Mouse (Mus musculus): Measurements from ENCODE around the gene 1600002K03Rik.

The 1600002K03Rik gene

GRCm38 (mm10) chr10:80172527-80173292 is at the start of gene 1600002K03Rik:
TSS of gene 1600002K03Rik (plus strand) at chr10:80172944.
- DNase-seq, result peak; percentile 87 to 93

DNA sequence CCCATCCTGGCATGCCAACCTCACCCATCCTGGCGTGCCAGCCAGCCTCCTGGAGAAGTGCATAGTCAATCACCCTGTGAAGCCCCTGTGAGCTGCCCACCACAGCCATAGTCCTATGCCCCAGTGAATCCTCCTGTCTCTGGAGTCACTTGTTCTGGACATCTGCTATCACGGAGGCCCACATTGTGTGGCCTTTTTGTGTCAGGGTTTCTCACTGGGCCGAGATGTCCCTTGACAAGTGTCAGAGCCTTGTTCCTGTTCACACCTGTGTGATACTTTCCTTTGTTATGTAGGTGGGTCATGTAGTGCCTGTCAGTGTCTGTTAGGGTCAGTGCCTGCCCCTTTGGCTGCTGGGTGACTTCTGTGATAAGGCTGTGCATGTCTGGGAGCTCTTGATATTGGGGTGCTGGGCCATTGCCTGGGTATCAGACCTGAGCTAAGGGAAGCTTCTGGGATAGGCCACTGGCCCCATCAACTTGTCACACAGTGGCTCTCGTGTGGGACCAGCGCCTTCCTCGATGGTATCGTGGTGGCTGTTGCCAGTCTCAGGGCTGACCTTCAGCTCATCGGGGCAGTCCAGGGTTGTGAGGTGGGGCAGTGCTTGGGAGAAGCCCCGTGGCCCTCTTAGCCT is 48.7 kb upstream of the 1600002K03Rik start:
- no peak for DNase-seq

- DNase-seq, result no peak
Measured at GRCm38 (mm10) chr10:80127920-80128319, 44.8 kb upstream of the 1600002K03Rik start.

DNA sequence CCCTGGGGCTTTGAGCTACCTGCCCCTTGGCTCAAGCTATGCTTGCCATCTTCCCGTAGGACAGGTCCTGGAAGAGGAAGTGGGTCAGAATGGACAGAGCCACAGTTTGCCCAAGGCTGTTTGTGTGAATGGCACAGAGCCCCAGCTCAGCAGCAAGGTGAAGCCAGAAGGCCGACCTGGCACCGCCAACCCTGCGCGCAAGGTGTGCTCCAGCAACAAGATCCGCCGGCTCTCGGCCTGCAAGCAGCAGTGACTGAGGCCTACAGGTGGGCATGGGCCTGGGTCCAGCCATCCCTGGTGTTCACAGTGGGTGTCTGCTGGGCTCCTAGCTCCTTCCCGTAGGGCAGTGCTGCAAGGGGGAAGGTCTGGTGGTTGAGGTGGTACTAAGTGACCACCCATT is 42.9 kb upstream of the 1600002K03Rik start:
- no peak for DNase-seq

GRCm38 (mm10) chr10:80130403-80131031 is 42.2 kb upstream of the 1600002K03Rik start:
- DNase-seq, result peak; percentile 50 to 70

DNA sequence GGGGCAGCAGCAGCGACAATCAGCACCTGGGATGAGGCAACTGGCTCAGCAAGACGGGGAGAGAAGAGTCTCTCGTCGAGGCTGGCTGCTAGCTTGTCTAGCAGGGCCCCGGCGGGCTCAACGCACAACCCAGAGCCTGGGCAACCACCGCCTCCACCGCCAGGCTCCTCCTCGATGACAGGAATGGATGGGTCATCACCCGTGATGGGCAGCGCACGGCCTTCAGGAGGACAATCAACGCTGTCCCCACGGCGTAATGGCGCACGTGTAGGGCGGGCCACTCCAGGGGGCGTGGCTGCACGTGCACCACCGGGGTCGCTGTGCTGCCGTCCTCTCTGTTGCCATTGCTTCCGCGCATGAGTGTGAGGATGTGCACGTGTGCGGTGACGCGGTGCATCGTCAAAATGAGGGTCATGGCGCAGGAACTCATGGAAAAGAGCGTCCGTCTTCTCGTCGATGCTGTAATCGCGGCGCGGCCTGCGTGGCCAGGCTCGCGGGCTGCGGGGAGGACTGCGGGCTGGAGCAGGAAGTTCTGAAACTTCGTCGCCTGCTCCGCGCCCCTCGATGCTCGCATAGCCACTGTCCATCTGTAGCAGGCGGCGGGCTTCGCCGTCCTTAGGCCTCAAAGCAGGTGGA is 41.3 kb upstream of the 1600002K03Rik start:
- peak; percentile 59 to 72 for DNase-seq

GRCm38 (mm10) chr10:80131952-80132350 is 40.8 kb upstream of the 1600002K03Rik start:
- DNase-seq, result peak; percentile 52 to 69

DNA sequence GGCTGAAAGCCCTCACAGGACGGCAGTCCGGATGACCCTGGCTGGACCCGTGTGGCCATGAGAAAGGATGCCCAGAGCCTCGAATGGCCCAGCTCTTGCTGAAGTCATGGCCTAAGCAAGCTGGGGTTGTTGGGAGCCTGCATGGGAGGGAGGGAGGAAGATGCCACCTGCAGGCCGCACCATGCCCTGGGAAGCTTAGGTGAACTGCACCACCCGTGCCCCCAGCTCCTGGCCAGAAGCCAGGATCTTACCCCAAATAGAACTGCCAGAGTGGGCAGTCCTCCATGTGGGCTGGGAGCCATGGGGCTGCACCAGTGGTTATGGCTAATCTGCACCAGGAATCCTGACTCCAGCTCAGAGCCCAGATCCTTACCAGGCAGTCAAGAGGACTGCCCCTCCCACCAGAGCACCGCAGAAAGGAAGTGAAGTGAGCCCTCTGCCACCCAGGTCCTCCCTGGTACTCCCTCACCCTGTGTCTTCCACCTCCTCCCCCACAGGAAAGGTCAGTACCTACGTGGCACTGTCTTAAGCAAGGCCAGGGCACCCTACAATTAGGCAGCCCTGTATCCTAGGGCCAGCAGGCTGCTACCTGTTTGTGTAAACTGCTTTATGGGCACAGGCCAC is 39.4 kb upstream of the 1600002K03Rik start:
- peak in 1 of 2 experiments; percentile 54 for DNase-seq

DNA sequence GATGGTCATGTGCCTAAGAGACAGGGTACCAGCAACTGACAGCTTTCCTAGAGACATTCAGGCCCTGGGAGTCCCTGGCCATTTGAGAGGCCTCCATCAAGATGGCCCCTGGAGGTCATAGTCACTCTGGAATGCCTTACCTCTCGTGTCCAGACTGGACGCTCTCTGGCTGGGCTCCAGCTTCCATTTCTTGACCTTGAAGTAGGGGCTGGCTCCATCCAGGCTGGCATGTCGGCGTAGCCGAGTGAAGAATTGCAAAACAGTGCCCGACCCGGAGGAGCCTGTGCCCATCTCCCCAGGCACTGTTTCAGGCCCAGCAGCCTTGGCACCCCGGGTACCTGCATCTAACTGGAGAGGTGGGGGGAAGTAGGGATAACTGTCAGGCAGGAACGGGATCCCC is 38.3 kb upstream of the 1600002K03Rik start:
- no peak for DNase-seq

GRCm38 (mm10) chr10:80135161-80135560 is 37.6 kb upstream of the 1600002K03Rik start:
- DNase-seq, result no peak

DNA sequence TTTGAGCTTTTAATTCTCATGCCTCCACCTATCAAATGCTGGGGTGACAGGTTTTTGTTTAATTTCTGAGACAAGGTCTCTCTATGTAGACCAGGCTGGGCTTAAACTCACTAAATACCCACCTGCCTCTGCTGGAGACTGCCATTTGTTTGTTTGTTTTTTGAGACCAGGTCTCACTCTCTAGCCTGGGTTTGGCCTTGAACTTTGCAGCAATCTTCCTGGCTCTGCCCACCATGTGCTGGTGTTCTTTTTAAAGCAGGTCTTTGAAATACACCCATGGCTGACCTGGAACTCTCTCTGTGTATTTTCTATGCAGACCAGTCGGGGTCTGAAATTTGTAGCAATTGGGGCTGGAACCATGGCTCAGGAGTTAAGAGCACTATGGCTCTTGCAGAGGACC is 37.1 kb upstream of the 1600002K03Rik start:
- DNase-seq, result no peak

DNA sequence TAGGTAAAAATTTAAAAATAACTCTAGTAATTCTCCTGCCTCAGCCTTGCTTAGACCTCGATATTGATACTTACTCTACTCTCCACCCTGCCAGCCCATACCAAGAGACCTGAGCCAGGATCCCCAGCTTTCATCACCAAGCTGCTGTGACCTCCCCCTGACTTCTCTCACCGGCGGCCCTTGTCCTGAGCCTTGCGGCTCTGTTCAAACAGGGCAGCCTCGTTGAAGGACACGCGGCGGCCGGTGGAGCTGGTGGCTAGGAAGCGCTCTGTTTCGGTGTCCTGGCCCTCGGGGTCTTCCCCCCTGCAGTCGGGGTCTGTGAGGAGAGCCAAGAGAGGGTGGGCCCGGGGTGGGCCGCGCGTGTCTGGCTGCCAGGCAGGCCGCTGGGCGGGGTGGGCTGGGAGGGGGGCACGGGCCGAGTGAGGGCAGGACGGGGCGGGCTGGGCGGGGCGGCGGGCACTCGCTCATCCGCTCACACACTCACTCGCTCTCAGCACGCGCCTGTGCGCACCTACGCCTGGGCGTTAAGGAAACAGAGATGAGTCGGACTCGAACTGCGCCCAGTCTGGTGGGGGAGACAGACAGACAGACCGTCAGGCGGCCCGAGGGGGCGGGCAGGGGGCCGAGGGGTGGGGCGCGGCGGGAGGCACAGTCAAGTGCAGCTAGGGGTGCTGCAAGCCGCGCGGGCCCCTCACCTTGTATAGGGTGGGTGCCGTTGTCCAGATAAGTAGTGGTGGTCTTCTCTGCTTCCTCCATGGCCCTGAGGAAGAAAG is 36.4 kb upstream of the 1600002K03Rik start:
- peak in 1 of 2 experiments; percentile 38 for DNase-seq

DNA sequence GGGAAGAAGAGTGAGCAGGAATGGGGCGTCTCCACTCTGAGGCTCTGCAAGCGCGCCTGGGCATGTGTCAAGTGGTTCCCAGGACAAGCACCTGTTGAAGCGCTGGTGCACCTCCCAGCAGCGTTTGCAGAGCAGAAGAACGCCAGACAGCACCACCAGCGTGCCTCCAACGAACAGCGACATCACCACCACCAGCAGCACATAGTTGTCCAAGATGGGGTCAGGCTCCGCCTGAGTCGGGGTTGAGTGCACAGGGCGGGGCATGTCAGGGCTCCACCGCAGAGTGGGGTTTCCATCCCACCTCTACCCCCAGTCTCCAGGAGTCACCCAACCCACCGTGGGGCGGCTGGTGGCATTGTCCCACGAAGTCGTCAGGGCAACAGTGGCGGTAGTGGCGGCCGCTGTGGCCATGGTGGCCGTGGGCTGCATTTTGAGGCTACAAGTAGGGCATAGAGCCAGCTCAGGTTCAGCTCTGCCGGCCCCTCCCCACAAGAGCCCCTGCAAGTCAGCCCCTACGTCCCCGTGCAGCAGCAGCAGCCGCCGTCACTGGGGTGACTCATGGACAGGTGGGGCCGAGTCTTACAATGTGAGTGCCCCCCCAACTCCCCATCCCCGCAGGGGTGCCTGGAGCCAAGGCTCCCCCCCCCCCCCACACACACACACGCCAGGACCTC is 35.7 kb upstream of the 1600002K03Rik start:
- peak; percentile 53 to 68 for DNase-seq

DNA sequence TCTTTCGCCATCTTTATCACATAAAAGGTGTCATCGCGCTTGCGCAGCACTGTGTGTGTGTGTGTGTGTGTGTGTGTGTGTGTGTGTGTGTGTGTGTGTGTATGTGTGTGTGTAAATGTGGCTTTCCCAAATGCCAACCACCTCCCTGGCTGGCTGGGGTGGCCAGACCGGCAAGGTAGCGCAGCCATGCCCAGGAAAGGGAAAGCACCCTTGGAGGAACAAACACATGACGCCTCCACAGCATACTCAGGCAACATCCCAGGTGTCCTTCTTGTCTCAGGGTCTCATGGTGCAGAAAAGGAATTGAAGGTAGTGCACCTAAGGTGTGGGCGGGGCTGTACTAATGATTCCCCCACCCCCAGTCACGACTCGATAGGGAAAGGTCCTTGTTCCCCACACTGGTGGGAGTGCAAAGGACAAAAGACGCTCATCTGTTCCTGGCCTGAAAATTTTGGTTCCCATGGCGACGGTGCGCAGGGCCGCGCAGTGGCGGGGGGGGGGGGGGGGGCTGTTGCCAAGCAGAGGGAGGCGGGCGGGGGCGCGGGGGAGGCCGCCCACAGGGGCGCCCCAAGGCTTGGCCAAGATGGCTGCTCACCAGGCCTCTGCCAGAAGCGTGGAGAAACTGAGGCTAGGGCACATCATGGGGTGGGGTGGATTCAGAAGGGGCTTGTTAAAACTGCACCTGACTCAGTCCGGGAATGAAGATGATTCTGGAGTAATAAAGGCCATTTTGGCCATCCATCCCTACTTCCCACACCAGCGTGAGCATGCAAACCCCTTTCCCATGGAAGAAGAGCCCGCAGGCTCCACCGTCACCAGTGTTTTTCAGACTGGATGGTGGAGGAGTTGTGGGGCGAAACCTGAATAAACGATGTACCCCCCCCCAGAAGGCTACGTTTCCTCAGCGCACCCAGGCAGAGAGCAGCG is 34.9 kb upstream of the 1600002K03Rik start:
- DNase-seq, result peak; percentile 40 to 56

GRCm38 (mm10) chr10:80138553-80139438 is 33.9 kb upstream of the 1600002K03Rik start, which contains the start of gene Atp5d:
TSS of gene Atp5d (plus strand) at chr10:80138632.
- peak; percentile 75 to 81 for DNase-seq

DNA sequence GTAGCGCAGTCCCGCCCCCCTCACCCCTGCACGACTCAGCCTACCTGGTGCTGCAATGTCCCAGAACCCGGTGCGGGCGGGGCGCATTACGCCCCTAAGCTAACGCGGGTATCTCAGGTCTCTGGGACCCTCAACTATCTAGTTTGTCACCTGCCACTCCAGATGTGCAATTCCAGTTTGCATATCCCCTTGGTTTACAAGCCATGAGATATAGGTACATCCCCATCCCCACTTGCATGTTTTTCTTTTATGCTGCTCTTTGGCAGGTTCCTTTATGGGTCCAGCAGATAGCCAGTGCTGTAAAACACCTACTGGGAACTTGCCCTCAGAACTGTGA is 33.3 kb upstream of the 1600002K03Rik start:
- no peak for DNase-seq

GRCm38 (mm10) chr10:80139975-80140665 is 32.6 kb upstream of the 1600002K03Rik start:
- DNase-seq, result no peak

DNA sequence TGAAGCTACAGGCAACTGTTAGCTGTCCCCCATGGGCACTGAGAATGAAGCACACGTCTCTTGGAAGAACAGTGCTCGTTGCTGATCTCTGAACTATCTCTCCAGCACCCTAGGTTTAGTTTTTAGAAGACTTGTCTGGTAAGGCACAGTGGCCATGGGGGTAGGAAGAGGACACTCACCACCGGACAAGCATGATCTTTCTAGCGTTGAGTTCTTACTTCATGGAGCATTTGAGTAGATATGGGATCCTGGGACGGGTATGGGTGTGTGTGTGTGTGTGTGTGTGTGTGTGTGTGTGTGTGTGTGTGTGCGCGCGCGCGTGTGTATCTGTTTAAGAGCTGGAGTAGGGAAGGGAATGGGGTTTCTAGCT is 32.1 kb upstream of the 1600002K03Rik start, which contains the start of gene Cbarp:
Gene Cbarp (minus strand): TSS at position 170 of the 370 bp plus-strand sequence.
- no peak for DNase-seq

GRCm38 (mm10) chr10:80141243-80141642 is 31.5 kb upstream of the 1600002K03Rik start:
- peak; percentile 94 to 96 for DNase-seq
